Mouse (Mus musculus) bone marrow, adult 2 months (tissue): Measurements from ENCODE around the gene Ranbp3l.

Source experiments
- CTCF ChIP-seq: fragments of 200-500 bp; IDR thresholded peaks from 2 replicates; pipeline ENCODE4 v1.5.1; 2011; ENCODE audit warnings: low read length, control low read depth; ENCODE audit not compliant: control insufficient read depth, insufficient read depth
- POLR2A ChIP-seq: fragments of 200-500 bp; IDR thresholded peaks from 2 replicates; pipeline ENCODE4 v1.6.1; 2011; ENCODE audit warnings: low read depth, mild to moderate bottlenecking, control low read depth, low read length, borderline replicate concordance; ENCODE audit not compliant: control insufficient read depth

GRCm38 (mm10) chr15:9014541-9014940, 46.8 kb downstream of the Ranbp3l start:
- no peak for TF ChIP-seq CTCF
- TF ChIP-seq POLR2A = no peak
